Mouse (Mus musculus) left cerebral cortex, adult 18-20 months (tissue): ENCODE measurements around the gene Nck1. TPM values are rescaled to one million over a fixed set of nuclear protein-coding genes. Genes with fewer than 3 reads are reported as not detected.

ENCODE experiments used
- DNase-seq, 2 experiments: peaks; one replicate each; pipeline ENCODE4 v3.0.0; 2021 to 2022; ENCODE audit warnings: low spot score in 2 of 2, mixed read lengths in 1 of 2
- total RNA-seq, 2 experiments: library from RNA; stranded (reverse); gene quantifications; 2 replicates each; pipeline ENCODE4 v1.2.3; 2021

Gene Nck1
- total RNA-seq, 2 experiments from 2014 or later, result 36.5 to 39.0 TPM

DNA sequence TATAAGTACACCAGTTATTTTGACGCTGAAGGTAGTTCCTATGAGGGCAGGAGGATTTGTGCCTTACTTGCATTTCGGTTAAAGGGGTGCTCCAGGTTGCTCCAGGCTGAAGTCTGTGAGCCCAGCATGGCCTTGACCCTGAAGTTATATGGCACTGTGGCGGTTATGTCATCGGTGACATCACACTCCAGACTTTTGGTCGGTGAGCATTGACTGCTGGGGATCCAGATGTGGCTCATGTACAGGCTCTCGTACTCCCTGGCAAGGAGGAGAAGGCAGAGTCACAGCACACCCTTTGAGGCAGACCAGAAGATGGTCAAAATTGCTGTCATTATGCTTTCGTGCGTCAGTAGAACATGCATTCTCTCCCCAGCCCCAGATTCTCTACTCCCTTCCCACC is 73.0 kb downstream of the Nck1 start:
- DNase-seq, result no peak

DNA sequence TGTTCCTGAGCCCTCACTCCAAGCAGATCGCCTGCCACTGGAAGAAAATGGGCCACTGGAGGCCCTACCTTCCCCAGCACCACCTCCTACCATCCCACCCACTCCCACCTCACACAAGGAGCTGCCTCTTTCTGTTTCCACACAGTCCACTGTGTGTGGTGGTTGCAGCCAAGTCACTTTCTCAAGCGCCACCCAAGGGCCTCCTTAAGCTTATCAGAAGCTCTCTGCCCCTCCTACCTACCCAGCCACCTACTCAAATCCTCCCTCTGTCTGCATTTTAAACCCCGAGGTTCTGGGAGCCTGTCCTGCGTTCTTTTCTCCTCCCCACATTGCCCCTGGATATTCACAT is 74.4 kb downstream of the Nck1 start:
- no peak for DNase-seq

GRCm38 (mm10) chr9:100470936-100471604 is 74.9 kb downstream of the Nck1 start:
- no peak for DNase-seq

DNA sequence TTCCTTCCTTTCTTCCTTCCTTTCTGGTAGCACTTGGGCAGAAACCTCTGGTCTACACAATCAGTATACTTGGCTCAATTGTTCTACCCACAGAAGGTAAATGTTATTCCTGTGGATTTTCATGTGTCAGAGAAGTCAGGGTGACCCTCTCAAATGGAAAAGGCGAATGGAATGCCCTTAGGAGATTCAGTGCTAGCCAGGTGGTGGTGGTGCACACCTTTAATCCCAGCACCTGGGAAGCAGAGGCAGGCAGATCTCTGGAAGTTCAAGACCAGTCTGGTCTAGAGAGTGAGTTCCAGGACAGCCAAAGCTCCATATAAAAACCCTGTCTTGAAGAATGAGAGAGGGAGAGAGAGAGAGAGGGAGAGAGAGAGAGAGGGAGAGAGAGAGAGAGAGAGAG is 75.7 kb downstream of the Nck1 start:
- no peak for DNase-seq

GRCm38 (mm10) chr9:100469681-100470080 is 76.3 kb downstream of the Nck1 start:
- DNase-seq, result no peak

- DNase-seq, result no peak
These were observed 77.8 kb downstream of the Nck1 start for GRCm38 (mm10) chr9:100468151-100468550.

DNA sequence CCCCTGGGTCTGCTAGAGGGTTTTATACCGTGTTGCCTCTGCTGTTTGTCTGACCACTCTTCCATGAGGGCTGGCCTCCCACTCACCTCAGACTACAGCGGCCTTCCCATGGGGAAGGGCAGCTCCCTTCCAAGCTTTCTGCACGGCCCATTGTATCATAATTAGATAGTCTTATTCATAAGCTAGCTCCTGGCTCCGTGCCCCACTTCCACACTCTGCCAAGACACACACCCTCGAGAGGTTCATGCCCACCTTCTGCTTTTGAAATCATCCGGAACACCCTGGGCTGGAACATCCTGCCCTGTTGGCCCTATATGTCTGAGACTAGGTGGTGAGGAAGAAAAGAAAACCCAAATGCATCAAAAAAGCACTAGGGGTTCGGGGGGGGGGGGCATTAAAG is 78.3 kb downstream of the Nck1 start:
- peak in 1 of 2 experiments; percentile 36 for DNase-seq

GRCm38 (mm10) chr9:100466743-100467142 is 79.2 kb downstream of the Nck1 start:
- DNase-seq, result no peak

DNA sequence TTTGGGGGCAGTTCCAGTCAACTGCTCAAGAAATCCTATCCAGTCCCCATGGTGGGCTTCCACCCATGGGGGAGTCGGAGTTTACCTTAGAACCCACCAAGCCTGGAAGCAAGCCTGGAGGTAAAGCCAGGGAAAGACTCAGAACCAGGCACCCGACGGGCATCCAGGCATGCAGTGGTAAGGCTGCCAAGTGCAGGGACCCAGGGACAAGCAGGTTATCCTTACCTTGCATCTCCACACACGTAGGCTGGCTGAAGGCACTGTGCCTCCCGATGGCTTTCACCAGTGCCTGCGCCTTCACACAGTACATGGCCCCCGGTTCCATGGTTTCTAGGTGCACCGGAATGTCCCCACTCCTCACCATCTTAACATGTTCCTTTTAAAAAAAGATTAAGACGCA is 79.9 kb downstream of the Nck1 start:
- DNase-seq, result no peak

DNA sequence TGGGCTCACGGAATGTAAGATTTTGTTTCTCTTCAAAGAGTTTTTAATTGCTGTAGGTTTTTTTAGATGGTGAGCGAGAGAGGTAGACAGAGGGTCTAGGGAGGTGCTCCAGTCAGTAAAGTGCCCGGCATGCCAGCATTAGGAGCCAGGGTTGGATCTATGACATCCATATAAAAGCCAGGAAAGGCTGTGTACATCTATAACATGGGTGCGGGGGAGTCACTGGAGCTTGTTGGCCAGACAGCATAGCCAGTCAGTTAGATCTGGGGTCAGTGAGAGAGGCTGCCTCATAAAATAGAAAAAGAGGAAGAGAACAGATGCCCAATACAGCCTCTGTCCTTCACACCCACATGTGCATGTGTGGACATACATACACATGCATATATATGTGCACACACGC is 80.6 kb downstream of the Nck1 start:
- DNase-seq, result no peak

DNA sequence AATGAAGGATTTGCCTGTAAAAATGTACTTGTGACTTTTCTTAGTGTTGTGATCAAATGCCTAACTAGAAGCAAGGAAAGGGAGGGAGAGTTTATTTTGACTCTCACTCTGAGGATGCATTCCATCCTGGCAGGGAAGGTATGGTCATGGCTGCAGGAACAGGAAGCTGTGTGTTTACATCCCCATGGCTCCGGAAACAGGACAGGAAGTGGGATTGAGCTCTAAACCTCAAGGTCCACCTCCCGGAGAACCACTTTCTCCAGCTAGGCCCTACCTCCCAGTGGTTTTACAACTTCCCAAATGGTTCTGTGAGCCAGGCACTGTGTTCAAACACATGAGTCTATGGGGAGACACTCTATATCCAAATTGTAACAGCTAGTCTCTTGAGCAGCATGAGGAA is 82.2 kb downstream of the Nck1 start:
- DNase-seq, result no peak

- DNase-seq, result no peak
These were observed 83.8 kb downstream of the Nck1 start for GRCm38 (mm10) chr9:100462098-100462497.

DNA sequence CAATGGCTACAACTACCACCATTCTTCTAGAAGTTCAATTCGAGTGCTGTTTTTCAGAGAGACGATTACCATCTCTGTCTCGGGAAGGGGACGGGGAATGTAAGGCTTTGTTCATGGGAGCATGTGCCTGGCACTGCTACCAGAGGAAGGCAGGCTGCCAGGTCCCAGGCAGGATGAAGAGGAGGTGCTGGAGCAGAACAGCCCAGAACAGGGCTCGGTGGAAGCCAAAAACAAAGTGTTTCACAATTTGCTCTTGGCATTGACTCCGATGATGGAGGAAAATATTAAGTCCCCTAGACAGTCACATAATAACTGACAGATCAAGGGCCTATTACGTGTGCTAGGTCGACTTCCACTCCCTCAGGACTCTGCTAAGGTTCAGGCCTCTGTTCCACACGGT is 84.3 kb downstream of the Nck1 start:
- DNase-seq, result peak; percentile 38 to 56

- no peak for DNase-seq
These were observed 85.7 kb downstream of the Nck1 start for GRCm38 (mm10) chr9:100460203-100460602.

DNA sequence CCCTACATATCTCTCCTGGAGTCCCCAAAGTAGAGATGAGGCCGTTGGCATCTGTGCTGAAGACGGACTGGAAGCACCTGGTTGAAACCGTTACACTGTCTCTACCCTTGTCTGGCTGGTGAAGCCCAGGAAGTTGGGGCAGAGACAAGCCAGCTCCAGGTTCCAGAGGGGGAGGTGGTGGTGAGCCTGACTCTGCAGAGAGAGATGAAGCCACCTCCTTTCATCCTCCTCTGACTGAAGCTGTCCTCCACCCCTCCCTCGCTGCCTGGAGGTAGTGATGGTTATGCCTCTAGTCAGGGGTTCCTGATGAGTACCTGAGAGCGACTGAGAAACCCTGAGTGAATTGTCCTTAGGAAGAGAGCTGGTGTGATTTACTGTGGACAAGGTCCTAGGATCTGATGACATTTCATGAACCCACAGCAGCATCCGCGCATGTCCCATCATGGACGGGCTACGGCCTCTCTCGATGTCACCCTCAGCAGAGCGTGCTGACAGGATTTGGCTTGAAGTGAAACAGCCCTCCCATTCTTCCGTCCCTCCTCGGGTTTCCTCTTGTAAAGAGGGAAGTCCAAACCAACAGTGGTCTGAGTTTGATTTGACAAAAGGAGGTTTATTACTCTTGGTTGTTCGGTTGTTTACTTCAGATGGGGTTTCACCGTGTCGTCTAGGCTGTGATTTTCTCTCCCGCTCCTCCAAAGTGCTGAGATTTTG is 87.8 kb downstream of the Nck1 start:
- no peak for DNase-seq

GRCm38 (mm10) chr9:100454664-100454993 is 91.3 kb downstream of the Nck1 start:
- no peak for DNase-seq

- peak; percentile 77 to 85 for DNase-seq
These were observed 91.8 kb downstream of the Nck1 start for GRCm38 (mm10) chr9:100453944-100454663.

DNA sequence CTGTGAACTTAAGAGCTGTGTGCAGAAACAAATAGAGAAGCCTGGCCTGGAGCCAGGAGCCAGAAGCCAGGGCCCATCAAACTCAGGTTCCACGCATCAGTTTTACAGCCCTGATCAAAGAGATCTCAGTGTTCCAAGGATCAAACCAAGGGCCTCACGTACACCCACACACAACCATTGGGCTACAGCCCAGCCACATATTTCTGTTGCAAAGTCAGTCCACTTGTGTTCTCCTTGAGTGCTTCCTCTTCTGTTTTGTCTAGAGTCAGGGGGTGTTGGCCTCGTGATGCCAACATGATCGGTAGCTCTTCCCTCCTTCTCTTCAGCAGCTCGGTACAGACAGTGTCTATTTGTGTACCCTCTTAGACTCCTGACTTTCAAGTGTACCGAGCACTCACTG is 93.5 kb downstream of the Nck1 start:
- no peak for DNase-seq

- DNase-seq, result peak; percentile 80 to 85
These were observed 99.8 kb downstream of the Nck1 start for GRCm38 (mm10) chr9:100446059-100446686.
